Mouse (Mus musculus): ENCODE results near the gene Rragd. TPM values are rescaled to one million over a fixed set of nuclear protein-coding genes. Genes with fewer than 3 reads are reported as not detected.
"Not testable (repeated sequence)": the region's sequence is repeated elsewhere in the genome, so short reads cannot be mapped to it uniquely, and the experiment has no call there.

Gene Rragd
- polyA plus RNA-seq, 1 experiment from 2014 or later = 26.8 TPM

- no peaks in the 10 kb centered on the region for H3K4me1 ChIP-seq (replicated peaks; ENCODE audit: insufficient read depth, low read length)
- ATAC-seq (replicated peaks; ENCODE audit: low FRiP score, low read depth) = no peak
- no peaks in the 10 kb centered on the region for H3K36me3 ChIP-seq (ENCODE audit: insufficient read depth, low read length)
- no peaks in the 10 kb centered on the region for H3K9me3 ChIP-seq (replicated peaks; ENCODE audit: low read length)
- H3K4me3 ChIP-seq (replicated peaks; ENCODE audit: low read depth, low read length) = no peak overlapping the region
- TF ChIP-seq CTCF (IDR thresholded peaks at IDR 0.05; ENCODE audit: low read depth) = no peak
- no peak for DNase-seq (ENCODE audit: low spot score)
- 73% methylated on average over 5 of the region's 5 CpGs for WGBS
- no peak overlapping the region for H3K4me2 ChIP-seq (ENCODE audit: low read length)
- no peak overlapping the region for H3K27ac ChIP-seq
- no peaks in the 10 kb centered on the region for H3K27me3 ChIP-seq (ENCODE audit: insufficient read depth, low read length)
- no peak overlapping the region for H3K9ac ChIP-seq (ENCODE audit: low read depth, low read length)
Measured at GRCm38 (mm10) chr4:32997571-32997970, 14.7 kb downstream of the Rragd start.

- no peak overlapping the region for H3K9ac ChIP-seq (ENCODE audit: low read depth, low read length)
- ATAC-seq (replicated peaks; ENCODE audit: low FRiP score, low read depth) (no peak), DNase-seq (ENCODE audit: low spot score) (no peak)
- WGBS = 95% methylated on average over 8 of the region's 8 CpGs
- H3K4me1 ChIP-seq (replicated peaks; ENCODE audit: insufficient read depth, low read length) = no peaks in the 10 kb centered on the region
- H3K9me3 ChIP-seq (replicated peaks; ENCODE audit: low read length) = no peaks in the 10 kb centered on the region
- no peak overlapping the region for H3K4me3 ChIP-seq (replicated peaks; ENCODE audit: low read depth, low read length)
- no peak for TF ChIP-seq CTCF (IDR thresholded peaks at IDR 0.05; ENCODE audit: low read depth)
- no peaks in the 10 kb centered on the region for H3K36me3 ChIP-seq (ENCODE audit: insufficient read depth, low read length)
- no peak overlapping the region for H3K4me2 ChIP-seq (ENCODE audit: low read length)
- H3K27ac ChIP-seq = no peak overlapping the region
- no peaks in the 10 kb centered on the region for H3K27me3 ChIP-seq (ENCODE audit: insufficient read depth, low read length)
Measured at GRCm38 (mm10) chr4:32998996-32999395, 16.2 kb downstream of the Rragd start.

- ATAC-seq (replicated peaks; ENCODE audit: low FRiP score, low read depth) (no peak), DNase-seq (ENCODE audit: low spot score) (no peak)
- 77% methylated on average over 3 of the region's 3 CpGs for WGBS
- no peak for TF ChIP-seq CTCF (IDR thresholded peaks at IDR 0.05; ENCODE audit: low read depth)
- no peaks in the 10 kb centered on the region for H3K4me1 ChIP-seq (replicated peaks; ENCODE audit: insufficient read depth, low read length)
- H3K27ac ChIP-seq = no peak overlapping the region
- no peak overlapping the region for H3K4me3 ChIP-seq (replicated peaks; ENCODE audit: low read depth, low read length)
- no peaks in the 10 kb centered on the region for H3K36me3 ChIP-seq (ENCODE audit: insufficient read depth, low read length)
- H3K27me3 ChIP-seq (ENCODE audit: insufficient read depth, low read length) = no peaks in the 10 kb centered on the region
- H3K9me3 ChIP-seq (replicated peaks; ENCODE audit: low read length) = no peaks in the 10 kb centered on the region
- H3K9ac ChIP-seq (ENCODE audit: low read depth, low read length) = no peak overlapping the region
- H3K4me2 ChIP-seq (ENCODE audit: low read length) = no peak overlapping the region
Measured at GRCm38 (mm10) chr4:33002081-33002480, 19.2 kb downstream of the Rragd start.

- H3K27me3 ChIP-seq (ENCODE audit: insufficient read depth, low read length); DNase-seq (ENCODE audit: low spot score); H3K27ac ChIP-seq; ATAC-seq (replicated peaks; ENCODE audit: low FRiP score, low read depth); H3K9ac ChIP-seq (ENCODE audit: low read depth, low read length); H3K9me3 ChIP-seq (replicated peaks; ENCODE audit: low read length); H3K4me3 ChIP-seq (replicated peaks; ENCODE audit: low read depth, low read length); H3K4me1 ChIP-seq (replicated peaks; ENCODE audit: insufficient read depth, low read length); H3K4me2 ChIP-seq (ENCODE audit: low read length); H3K36me3 ChIP-seq (ENCODE audit: insufficient read depth, low read length): not testable (repeated sequence)
- 88% methylated on average over 10 of the region's 10 CpGs for WGBS
Measured at GRCm38 (mm10) chr4:33005595-33006470, 23.0 kb downstream of the Rragd start.

- no peaks in the 10 kb centered on the region for H3K4me1 ChIP-seq (replicated peaks; ENCODE audit: insufficient read depth, low read length)
- DNase-seq (ENCODE audit: low spot score) (no peak), ATAC-seq (replicated peaks; ENCODE audit: low FRiP score, low read depth) (no peak)
- no peak for TF ChIP-seq CTCF (IDR thresholded peaks at IDR 0.05; ENCODE audit: low read depth)
- WGBS = 92% methylated on average over 11 of the region's 11 CpGs
- H3K9ac ChIP-seq (ENCODE audit: low read depth, low read length) = no peak overlapping the region
- H3K27ac ChIP-seq = no peak overlapping the region
- no peak overlapping the region for H3K4me3 ChIP-seq (replicated peaks; ENCODE audit: low read depth, low read length)
- H3K36me3 ChIP-seq (ENCODE audit: insufficient read depth, low read length) = no peaks in the 10 kb centered on the region
- no peaks in the 10 kb centered on the region for H3K27me3 ChIP-seq (ENCODE audit: insufficient read depth, low read length)
- H3K9me3 ChIP-seq (replicated peaks; ENCODE audit: low read length) = no peaks in the 10 kb centered on the region
- H3K4me2 ChIP-seq (ENCODE audit: low read length) = no peak overlapping the region
Measured at GRCm38 (mm10) chr4:33006844-33007243, 24.0 kb downstream of the Rragd start.

GRCm38 (mm10) chr4:33007443-33008217 is 24.8 kb downstream of the Rragd start:
- TF ChIP-seq CTCF (IDR thresholded peaks at IDR 0.05; ENCODE audit: low read depth) = no peak
- 76% methylated on average over 9 of the region's 9 CpGs for WGBS
- no peak overlapping the region for H3K27ac ChIP-seq
- no peak overlapping the region for H3K9ac ChIP-seq (ENCODE audit: low read depth, low read length)
- no peaks in the 10 kb centered on the region for H3K9me3 ChIP-seq (replicated peaks; ENCODE audit: low read length)
- H3K4me2 ChIP-seq (ENCODE audit: low read length) = no peak overlapping the region
- H3K4me3 ChIP-seq (replicated peaks; ENCODE audit: low read depth, low read length) = no peak overlapping the region
- no peaks in the 10 kb centered on the region for H3K36me3 ChIP-seq (ENCODE audit: insufficient read depth, low read length)
- H3K4me1 ChIP-seq (replicated peaks; ENCODE audit: insufficient read depth, low read length) = no peaks in the 10 kb centered on the region
- no peak for DNase-seq (ENCODE audit: low spot score)
- ATAC-seq (replicated peaks; ENCODE audit: low FRiP score, low read depth) = no peak
- H3K27me3 ChIP-seq (ENCODE audit: insufficient read depth, low read length) = no peaks in the 10 kb centered on the region
